Comparison of ENCODE assay signal across 17 mouse cellular contexts in the genomic region with DNA sequence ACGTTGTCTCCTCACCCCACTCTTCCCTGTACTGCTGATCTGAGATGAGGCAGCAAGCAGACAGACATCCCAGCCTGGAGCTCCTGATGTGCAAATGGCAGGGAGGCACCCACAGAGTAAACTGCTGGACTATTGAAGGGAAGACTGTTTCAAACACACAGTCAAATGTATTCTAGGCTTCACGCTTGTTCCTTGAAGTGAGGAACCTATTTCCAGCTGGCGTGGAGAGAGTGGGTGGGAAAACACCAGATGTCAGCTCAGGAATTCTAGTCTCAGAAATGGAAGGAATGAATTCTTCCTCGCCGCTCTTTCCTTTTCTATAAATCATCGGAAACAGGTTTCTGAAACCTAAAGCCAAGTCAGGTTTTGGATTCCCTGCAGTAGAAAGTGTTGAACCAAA. TPM values are rescaled to one million over a fixed set of nuclear protein-coding genes. Genes with fewer than 3 reads are reported as not detected.
DNase-seq lines count a peak whose midpoint lies in the region; ATAC-seq and TF ChIP-seq lines count a peak whose summit lies in the region.
"Had no signal": no experiment of that assay in that cellular context is flagged by ENCODE, and none has a peak within 500 bp of the region (broad histone marks: within the 10 kb centered on the region; RNA-seq: fewer than 3 reads in every experiment).

No protein-coding gene starts in this region.

- no peaks in the 10 kb centered on the region for H3K27me3 ChIP-seq in hindbrain, embryonic 12.5 days
- H3K27me3 ChIP-seq: forebrain, embryonic 15.5 days had no signal

- peak; percentile 9 for DNase-seq in brain, embryonic 14.5 days (ENCODE audit: low read depth)
- DNase-seq in frontal cortex, adult 2 months (ENCODE audit: extremely low spot score in 1 of 2, low spot score in 1 of 2): peak; percentile 70 to 81
- DNase-seq in layer of hippocampus, postnatal 36 days: peak; percentile 10 to 13
- peak; percentile 72 to 80 for DNase-seq in right cerebral cortex, adult 2 months (ENCODE audit: low spot score in 2 of 2)
- DNase-seq in lung, postnatal 4 days: no peak
- no peak for DNase-seq in kidney, adult 8-10 months
- DNase-seq: adrenal gland, postnatal 10 days; cerebellum, adult 9-10 months; liver; lung, adult 18-20 months had no signal

- no peak overlapping the region for H3K27ac ChIP-seq in hindbrain, embryonic 12.5 days
- H3K27ac ChIP-seq: forebrain, embryonic 15.5 days; layer of hippocampus, adult 2 months; macrophage had no signal

- TF ChIP-seq CTCF in brain, embryonic 14.5 days (IDR thresholded peaks at IDR 0.05; ENCODE audit: borderline replicate concordance, extremely low read depth, insufficient read depth, insufficient read length): no peak

- H3K9ac ChIP-seq in hindbrain, embryonic 12.5 days: no peak overlapping the region
- H3K9ac ChIP-seq: forebrain, embryonic 15.5 days had no signal

- 80% methylated on average over 6 of the region's 6 CpGs for WGBS in hindbrain, embryonic 12.5 days

- no peak for TF ChIP-seq POLR2A in brain, embryonic 14.5 days (IDR thresholded peaks at IDR 0.05; ENCODE audit: borderline replicate concordance, extremely low read depth, insufficient read depth, insufficient read length, poor library complexity, severe bottlenecking)

- H3K9me3 ChIP-seq in hindbrain, embryonic 12.5 days (replicated peaks): no peaks in the 10 kb centered on the region
- H3K9me3 ChIP-seq: forebrain, embryonic 15.5 days had no signal

- no peak overlapping the region for H3K4me3 ChIP-seq in hindbrain, embryonic 12.5 days
- H3K4me3 ChIP-seq: forebrain, embryonic 15.5 days; layer of hippocampus, adult 2 months had no signal

- H3K4me2 ChIP-seq in hindbrain, embryonic 12.5 days (replicated peaks): no peak overlapping the region
- H3K4me2 ChIP-seq: forebrain, embryonic 15.5 days had no signal

- no peaks in the 10 kb centered on the region; the same call in 1 of the 2 replicates for H3K4me1 ChIP-seq in hindbrain, embryonic 12.5 days
- H3K4me1 ChIP-seq: forebrain, embryonic 15.5 days had no signal

- no peak for ATAC-seq in hindbrain, embryonic 12.5 days (ENCODE audit: low FRiP score)
- ATAC-seq: CD4-positive, CD25-positive, alpha-beta regulatory T cell, adult 4 months; forebrain, embryonic 15.5 days; midbrain, embryonic 16.5 days had no signal

- no peaks in the 10 kb centered on the region for H3K36me3 ChIP-seq in hindbrain, embryonic 12.5 days
- H3K36me3 ChIP-seq: forebrain, embryonic 15.5 days had no signal

RNA-seq across cellular contexts. Expression of gene Lypd6, which starts 53.0 kb away (rescaled TPM):
- 7.6 and 8.9 TPM in 2 replicates for polyA plus RNA-seq in brain, embryonic 14.5 days (2012; rRNA removed)
- 14.7 and 14.9 TPM in 2 replicates for polyA plus RNA-seq in frontal cortex, adult 2 months (2012; rRNA removed)
- total RNA-seq in layer of hippocampus, postnatal 36 days (2021): 10 to 100 TPM; 17.4 to 23.0 TPM
- polyA plus RNA-seq in hindbrain, embryonic 12.5 days (2016; fragmentation: Nextera tagmentation; extraction: Ambion mirVana): 6.3 and 7.2 TPM in 2 replicates
- total RNA-seq: MEL had no signal
- polyA plus RNA-seq: CD4-positive, CD25-positive, alpha-beta regulatory T cell, adult 4 months; macrophage had no signal

Comparison
In these comparisons a context has a peak if more than half of its experiments do, and no peak if none do; other contexts are left out.
1. DNase-seq: peak in brain, embryonic 14.5 days (single experiment), frontal cortex, adult 2 months (2 of 2), layer of hippocampus, postnatal 36 days (2 of 2) and right cerebral cortex, adult 2 months (2 of 2); none in lung, postnatal 4 days (0 of 2) and kidney, adult 8-10 months (0 of 2).